Mouse (Mus musculus) stomach, embryonic 16.5 days (tissue): ENCODE measurements around the gene Ncapg. TPM values are rescaled to one million over a fixed set of nuclear protein-coding genes. Genes with fewer than 3 reads are reported as not detected.

ENCODE experiments used
- ATAC-seq: fragments of 200-750 bp; cut with Nextera tagmentation; 2 replicates; pipeline ENCODE4 v1.8.0; 2017; ENCODE audit warnings: moderate number of reproducible peaks, moderate TSS enrichment; ENCODE audit not compliant: insufficient read depth, low FRiP score
- H3K27ac ChIP-seq: fragments of 300-500 bp; sonication (generic); 2 replicates; pipeline ENCODE4 v1.5.1; 2014; ENCODE audit warnings: low read length
- H3K27me3 ChIP-seq: fragments of 300-500 bp; sonication (generic); 2 replicates; pipeline ENCODE4 v1.6.1; 2014; ENCODE audit warnings: low read length, control low read depth, mixed read lengths; ENCODE audit not compliant: control insufficient read depth, insufficient read depth
- H3K36me3 ChIP-seq: fragments of 300-500 bp; sonication (generic); 2 replicates; pipeline ENCODE4 v1.6.1; 2014; ENCODE audit warnings: low read length; ENCODE audit not compliant: control insufficient read depth, insufficient read depth
- H3K4me1 ChIP-seq: fragments of 300-500 bp; sonication (generic); 2 replicates; pipeline ENCODE4 v1.6.1; 2014; ENCODE audit warnings: low read length, control low read depth, mixed read lengths; ENCODE audit not compliant: control insufficient read depth, insufficient read depth
- H3K4me2 ChIP-seq: fragments of 300-500 bp; sonication (generic); 2 replicates; pipeline ENCODE4 v1.6.1; 2014; ENCODE audit warnings: low read depth, low read length, mixed read lengths
- H3K4me3 ChIP-seq: fragments of 300-500 bp; sonication (generic); replicated peaks from 2 replicates; pipeline ENCODE4 v1.5.1; 2014; ENCODE audit warnings: mild to moderate bottlenecking, low read length
- H3K9ac ChIP-seq: fragments of 300-500 bp; sonication (generic); 2 replicates; pipeline ENCODE4 v1.6.1; 2014; ENCODE audit warnings: low read length
- H3K9me3 ChIP-seq: fragments of 300-500 bp; sonication (generic); replicated peaks from 2 replicates; pipeline ENCODE4 v1.6.1; 2016; ENCODE audit warnings: low read length, control low read depth; ENCODE audit not compliant: control insufficient read depth
- WGBS: fragments of 180-500 bp; shearing (Covaris S2); extraction: QIAGEN DNeasy Blood & Tissue Kit; methylation state at CpG from one replicate; pipeline ENCODE4 v1.1.7; 2014; 5-methylcytosine and 5-hydroxymethylcytosine counted together
- polyA plus RNA-seq: library from polyadenylated mRNA; unstranded; fragments of >200 nt; fragmentation: Nextera tagmentation; extraction: Ambion mirVana; gene quantifications from 2 replicates; pipeline ENCODE4 v1.2.1, GENCODE M21; 2015

Gene Ncapg
- polyA plus RNA-seq, 1 experiment from 2014 or later: 44.2 TPM

DNA sequence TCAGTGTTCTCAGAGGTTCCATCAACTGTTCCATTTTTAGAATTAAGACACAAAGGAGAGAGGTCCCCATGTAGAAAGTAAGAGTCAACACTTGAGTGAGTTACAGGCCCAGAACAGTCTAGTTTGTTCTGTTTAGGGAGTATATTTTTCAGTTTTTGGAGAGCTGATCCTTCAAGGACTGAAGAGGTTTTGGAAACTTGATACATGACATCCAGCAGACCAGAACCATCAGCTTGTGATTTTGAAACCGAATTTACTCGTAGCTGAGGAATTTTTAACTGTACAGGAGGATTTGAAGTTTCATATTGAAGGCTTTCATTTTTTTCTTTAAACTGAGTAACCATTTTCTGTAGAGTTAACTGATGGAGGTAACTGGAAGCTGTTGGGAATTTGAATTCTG lies 64.0 kb downstream of the Ncapg start:
- H3K9ac ChIP-seq: no peak overlapping the region
- no peak overlapping the region for H3K27ac ChIP-seq
- 76% methylated on average over 2 of the region's 2 CpGs for WGBS
- no peaks in the 10 kb centered on the region for H3K36me3 ChIP-seq
- H3K4me3 ChIP-seq: no peak overlapping the region
- no peak overlapping the region for H3K4me2 ChIP-seq
- ATAC-seq: no peak
- H3K4me1 ChIP-seq: no peaks in the 10 kb centered on the region
- H3K27me3 ChIP-seq: no peaks in the 10 kb centered on the region
- H3K9me3 ChIP-seq: no peaks in the 10 kb centered on the region

DNA sequence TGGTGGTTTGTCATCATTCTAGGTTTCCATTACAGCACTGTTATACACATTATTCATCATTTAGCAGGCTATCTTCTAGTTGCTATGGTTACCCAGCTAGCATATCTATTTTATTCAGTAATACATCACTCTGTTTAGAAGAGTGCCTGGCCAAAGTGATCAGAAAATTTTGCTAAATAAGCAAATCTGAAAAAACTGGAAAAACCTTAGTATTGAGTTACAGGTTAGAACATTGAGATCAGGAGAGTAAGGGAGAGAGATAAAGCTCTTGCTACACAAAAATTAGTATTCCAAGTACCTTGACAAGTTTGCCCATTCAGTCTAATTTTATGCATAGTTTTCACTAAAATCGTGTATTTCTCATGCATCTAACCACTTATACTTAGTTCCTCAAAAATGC lies 68.2 kb downstream of the Ncapg start:
- Histone ChIP-seq H3K9ac (no peak overlapping the region), H3K4me1 (no peaks in the 10 kb centered on the region), H3K4me3 (no peak overlapping the region), H3K4me2 (no peak overlapping the region), H3K36me3 (no peaks in the 10 kb centered on the region), H3K27ac (no peak overlapping the region), H3K9me3 (no peaks in the 10 kb centered on the region), H3K27me3 (no peaks in the 10 kb centered on the region)
- 83% methylated on average over 1 of the region's 1 CpGs for WGBS
- no peak for ATAC-seq

Other genes with a start within 250 kb of the Ncapg start
- gene Qdpr, start 219.7 kb upstream of the Ncapg start, polyA plus RNA-seq: 124 and 145 TPM in 2 replicates
- not detected in 2 replicates for gene Clrn2, start 216.2 kb upstream of the Ncapg start, polyA plus RNA-seq
- gene Lap3, start 176.5 kb upstream of the Ncapg start, polyA plus RNA-seq: 86.7 and 88.2 TPM in 2 replicates
- gene Med28, start 149.7 kb upstream of the Ncapg start, polyA plus RNA-seq: 186 and 194 TPM in 2 replicates
- 2.8 and 3.1 TPM in 2 replicates for gene Fam184b, start 30.3 kb upstream of the Ncapg start, polyA plus RNA-seq
- 24.8 and 25.7 TPM in 2 replicates for gene Lcorl, start 187.7 kb downstream of the Ncapg start, polyA plus RNA-seq